Mouse (Mus musculus) intestine, postnatal 0 days (tissue): ENCODE measurements around the gene Ier5. TPM values are rescaled to one million over a fixed set of nuclear protein-coding genes. Genes with fewer than 3 reads are reported as not detected.
A peak's percentile ranks its signal among the peaks of the same experiment; 100 is the strongest.

Experiments used
- ATAC-seq: fragments of 200-750 bp; cut with Nextera tagmentation; 2 replicates; pipeline ENCODE4 v1.8.0; 2017; ENCODE audit warnings: mild to moderate bottlenecking, moderate TSS enrichment, moderate library complexity
- H3K27ac ChIP-seq: fragments of 300-500 bp; sonication (generic); 2 replicates; pipeline ENCODE4 v1.5.1; 2014; ENCODE audit warnings: mild to moderate bottlenecking, low read depth, low read length, moderate library complexity
- H3K27me3 ChIP-seq: fragments of 300-500 bp; sonication (generic); replicated peaks from 2 replicates; pipeline ENCODE4 v1.6.1; 2014; ENCODE audit warnings: low read length, mixed read lengths; ENCODE audit not compliant: control insufficient read depth, insufficient read depth
- H3K36me3 ChIP-seq: fragments of 300-500 bp; sonication (generic); 2 replicates; pipeline ENCODE4 v1.6.1; 2014; ENCODE audit warnings: mild to moderate bottlenecking, moderate library complexity; ENCODE audit not compliant: control insufficient read depth, insufficient read depth
- H3K4me1 ChIP-seq: fragments of 300-500 bp; sonication (generic); replicated peaks from 2 replicates; pipeline ENCODE4 v1.6.1; 2014; ENCODE audit warnings: antibody characterized with exemption, low read length, mixed read lengths; ENCODE audit not compliant: control insufficient read depth, insufficient read depth
- H3K4me2 ChIP-seq: fragments of 300-500 bp; sonication (generic); replicated peaks from 2 replicates; pipeline ENCODE4 v1.6.1; 2014; ENCODE audit warnings: low read depth, mild to moderate bottlenecking, moderate library complexity
- H3K4me3 ChIP-seq: fragments of 300-500 bp; sonication (generic); 2 replicates; pipeline ENCODE4 v1.5.1; 2014; ENCODE audit warnings: low read depth, low read length
- H3K9ac ChIP-seq: fragments of 300-500 bp; sonication (generic); 2 replicates; pipeline ENCODE4 v1.6.1; 2014; ENCODE audit warnings: mild to moderate bottlenecking, low read depth, low read length
- H3K9me3 ChIP-seq: fragments of 300-500 bp; sonication (generic); 2 replicates; pipeline ENCODE4 v1.6.1; 2016; ENCODE audit warnings: mixed run types; ENCODE audit not compliant: control insufficient read depth
- CTCF ChIP-seq: sonication (generic); IDR thresholded peaks from 2 replicates; pipeline ENCODE4 v1.5.1; 2016; ENCODE audit warnings: low read depth, mild to moderate bottlenecking, control low read depth, antibody characterized with exemption, moderate library complexity
- WGBS: fragments of 180-500 bp; shearing (Covaris S2); extraction: QIAGEN DNeasy Blood & Tissue Kit; methylation state at CpG from one replicate; pipeline ENCODE4 v1.1.7; 2014; 5-methylcytosine and 5-hydroxymethylcytosine counted together
- polyA plus RNA-seq: library from polyadenylated mRNA; unstranded; fragments of >200 nt; fragmentation: Nextera tagmentation; extraction: Ambion mirVana; gene quantifications from 2 replicates; pipeline ENCODE4 v1.2.1, GENCODE M21; 2015

The Ier5 gene
- polyA plus RNA-seq, 1 experiment from 2014 or later, result 6.8 TPM

GRCm38 (mm10) chr1:155069696-155070095 lies 29.7 kb downstream of the Ier5 start:
- 32% methylated on average over 7 of the region's 7 CpGs for WGBS
- Histone ChIP-seq H3K36me3 (no peaks in the 10 kb centered on the region), H3K4me1 (peaks cover 14% of the 10 kb centered on the region), H3K27ac (no peak overlapping the region), H3K4me3 (no peak overlapping the region), H3K9ac (no peak overlapping the region), H3K9me3 (no peaks in the 10 kb centered on the region), H3K4me2 (no peak overlapping the region), H3K27me3 (no peaks in the 10 kb centered on the region)
- TF ChIP-seq CTCF, result no peak
- ATAC-seq, result peak; percentile 42

- Histone ChIP-seq H3K27me3 (no peaks in the 10 kb centered on the region), H3K4me3 (no peak overlapping the region), H3K36me3 (no peaks in the 10 kb centered on the region), H3K4me1 (peaks cover 8% of the 10 kb centered on the region), H3K9me3 (no peaks in the 10 kb centered on the region), H3K27ac (no peak overlapping the region), H3K9ac (no peak overlapping the region), H3K4me2 (no peak overlapping the region)
- WGBS, result 86% methylated on average over 5 of the region's 5 CpGs
- TF ChIP-seq CTCF, result no peak
- no peak for ATAC-seq
These were observed 33.2 kb downstream of the Ier5 start for GRCm38 (mm10) chr1:155066196-155066595.

GRCm38 (mm10) chr1:155065068-155065701 lies 34.3 kb downstream of the Ier5 start:
- no peak for ATAC-seq
- WGBS, result 62% methylated on average over 11 of the region's 11 CpGs

GRCm38 (mm10) chr1:155064649-155065048 lies 34.8 kb downstream of the Ier5 start:
- Histone ChIP-seq H3K27ac (peak overlapping the region; percentile 85), H3K4me1 (peaks cover 6% of the 10 kb centered on the region), H3K9me3 (no peaks in the 10 kb centered on the region), H3K36me3 (no peaks in the 10 kb centered on the region), H3K4me2 (no peak overlapping the region), H3K4me3 (no peak overlapping the region), H3K9ac (no peak overlapping the region), H3K27me3 (no peaks in the 10 kb centered on the region)
- no peak for ATAC-seq
- TF ChIP-seq CTCF, result no peak
- WGBS, result 49% methylated on average over 4 of the region's 4 CpGs

More at GRCm38 (mm10) chr1:155065068-155065701, 34.3 kb downstream of the Ier5 start:
- H3K27me3 ChIP-seq, result no peaks in the 10 kb centered on the region
- TF ChIP-seq CTCF, result no peak
- H3K4me3 ChIP-seq, result no peak overlapping the region
- no peaks in the 10 kb centered on the region for H3K36me3 ChIP-seq
- no peaks in the 10 kb centered on the region for H3K9me3 ChIP-seq
- peaks cover 8% of the 10 kb centered on the region for H3K4me1 ChIP-seq
- no peak overlapping the region for H3K4me2 ChIP-seq
- peak overlapping the region; percentile 85; the same call in 1 of the 2 replicates for H3K27ac ChIP-seq
- no peak overlapping the region for H3K9ac ChIP-seq

GRCm38 (mm10) chr1:155064111-155064510 lies 35.3 kb downstream of the Ier5 start:
- TF ChIP-seq CTCF, result no peak
- Histone ChIP-seq H3K36me3 (no peaks in the 10 kb centered on the region), H3K4me3 (no peak overlapping the region), H3K27ac (peak overlapping the region; percentile 85), H3K9me3 (no peaks in the 10 kb centered on the region), H3K9ac (no peak overlapping the region), H3K4me1 (peaks cover under 1% of the 10 kb centered on the region), H3K4me2 (no peak overlapping the region), H3K27me3 (no peaks in the 10 kb centered on the region)
- 26% methylated on average over 5 of the region's 5 CpGs for WGBS
- ATAC-seq, result peak; percentile 94

- Histone ChIP-seq H3K4me1 (peaks cover 5% of the 10 kb centered on the region), H3K9me3 (no peaks in the 10 kb centered on the region), H3K36me3 (no peaks in the 10 kb centered on the region), H3K27me3 (no peaks in the 10 kb centered on the region), H3K9ac (no peak overlapping the region), H3K4me3 (no peak overlapping the region), H3K27ac (no peak overlapping the region), H3K4me2 (no peak overlapping the region)
- 95% methylated on average over 4 of the region's 4 CpGs for WGBS
- TF ChIP-seq CTCF, result no peak
- no peak for ATAC-seq
These were observed 36.5 kb downstream of the Ier5 start for GRCm38 (mm10) chr1:155062963-155063362.
